Comparison of ENCODE assay signal across 15 mouse cellular contexts in genomic region chr19:18758269-18758668, GRCm38 (mm10). TPM values are rescaled to one million over a fixed set of nuclear protein-coding genes. Genes with fewer than 3 reads are reported as not detected.
DNase-seq lines count a peak whose midpoint lies in the region; ATAC-seq lines count a peak whose summit lies in the region.
"Had no signal": no experiment of that assay in that cellular context is flagged by ENCODE, and none has a peak within 500 bp of the region (broad histone marks: within the 10 kb centered on the region; RNA-seq: fewer than 3 reads in every experiment).

No protein-coding gene starts in this region.

- H3K9me3 ChIP-seq in heart, embryonic 16.5 days (replicated peaks; ENCODE audit: control insufficient read depth, low read length), result no peaks in the 10 kb centered on the region
- no peaks in the 10 kb centered on the region for H3K9me3 ChIP-seq in midbrain, embryonic 13.5 days
- H3K9me3 ChIP-seq in midbrain, embryonic 16.5 days (replicated peaks; ENCODE audit: control insufficient read depth, low read length, poor library complexity, severe bottlenecking), result no peaks in the 10 kb centered on the region
- no peaks in the 10 kb centered on the region for H3K9me3 ChIP-seq in lung, embryonic 15.5 days
- H3K9me3 ChIP-seq: forebrain, embryonic 13.5 days; G1E; neural tube, embryonic 13.5 days had no signal

- 9% methylated on average over 6 of the region's 6 CpGs for WGBS in heart, embryonic 16.5 days
- WGBS in midbrain, embryonic 13.5 days, result 23% methylated on average over 6 of the region's 6 CpGs
- 22% methylated on average over 6 of the region's 6 CpGs for WGBS in midbrain, embryonic 16.5 days
- 24% methylated on average over 6 of the region's 6 CpGs for WGBS in lung, embryonic 15.5 days

- no peaks in the 10 kb centered on the region for H3K27me3 ChIP-seq in heart, embryonic 16.5 days (ENCODE audit: control insufficient read depth, insufficient read depth, low read length)
- H3K27me3 ChIP-seq in midbrain, embryonic 13.5 days, result no peaks in the 10 kb centered on the region
- H3K27me3 ChIP-seq in midbrain, embryonic 16.5 days (ENCODE audit: control insufficient read depth, insufficient read depth, low read depth, low read length), result no peaks in the 10 kb centered on the region
- H3K27me3 ChIP-seq in lung, embryonic 15.5 days, result no peaks in the 10 kb centered on the region
- H3K27me3 ChIP-seq: forebrain, embryonic 13.5 days; neural tube, embryonic 13.5 days had no signal

- H3K4me2 ChIP-seq in heart, embryonic 16.5 days (ENCODE audit: low read depth, low read length), result peak overlapping the region; percentile 19
- no peak overlapping the region for H3K4me2 ChIP-seq in midbrain, embryonic 13.5 days (replicated peaks)
- no peak overlapping the region for H3K4me2 ChIP-seq in midbrain, embryonic 16.5 days (ENCODE audit: low read length)
- H3K4me2 ChIP-seq in lung, embryonic 15.5 days, result peak overlapping the region; percentile 34; the same call in 1 of the 2 replicates
- H3K4me2 ChIP-seq: forebrain, embryonic 13.5 days; neural tube, embryonic 13.5 days had no signal

- peak; percentile 52; the same call in 1 of the 2 replicates for ATAC-seq in heart, embryonic 16.5 days (replicated peaks; ENCODE audit: extremely low read depth, insufficient read depth, low FRiP score)
- ATAC-seq in midbrain, embryonic 13.5 days, result 0 out of 2 replicates have a peak, but pooled peaks have one; percentile 43
- no peak for ATAC-seq in midbrain, embryonic 16.5 days
- ATAC-seq in lung, embryonic 15.5 days (ENCODE audit: borderline replicate concordance, extremely low read depth, low FRiP score, low TSS enrichment), result peak; percentile 94
- ATAC-seq in activated CD4-positive, CD25-positive, alpha-beta regulatory T cell, adult 4 months, result no peak
- ATAC-seq: forebrain, embryonic 13.5 days had no signal

- H3K4me3 ChIP-seq in heart, embryonic 16.5 days (ENCODE audit: low read length), result no peak overlapping the region
- no peak overlapping the region for H3K4me3 ChIP-seq in midbrain, embryonic 13.5 days (replicated peaks)
- no peak overlapping the region for H3K4me3 ChIP-seq in midbrain, embryonic 16.5 days (ENCODE audit: low read depth, low read length)
- no peak overlapping the region for H3K4me3 ChIP-seq in lung, embryonic 15.5 days
- H3K4me3 ChIP-seq: forebrain, embryonic 13.5 days; neural tube, embryonic 13.5 days had no signal

- H3K36me3 ChIP-seq in heart, embryonic 16.5 days (ENCODE audit: control insufficient read depth, insufficient read depth), result no peaks in the 10 kb centered on the region
- H3K36me3 ChIP-seq in midbrain, embryonic 13.5 days, result no peaks in the 10 kb centered on the region
- no peaks in the 10 kb centered on the region for H3K36me3 ChIP-seq in midbrain, embryonic 16.5 days (ENCODE audit: control insufficient read depth, insufficient read depth, low read length)
- no peaks in the 10 kb centered on the region for H3K36me3 ChIP-seq in lung, embryonic 15.5 days
- H3K36me3 ChIP-seq: G1E; neural tube, embryonic 13.5 days had no signal

- no peak overlapping the region for H3K27ac ChIP-seq in heart, embryonic 16.5 days (ENCODE audit: low read length)
- H3K27ac ChIP-seq in midbrain, embryonic 13.5 days, result no peak overlapping the region; the same call in 1 of the 2 replicates
- H3K27ac ChIP-seq in midbrain, embryonic 16.5 days (ENCODE audit: low read length), result no peak overlapping the region
- peak overlapping the region; percentile 33; the same call in 1 of the 2 replicates for H3K27ac ChIP-seq in lung, embryonic 15.5 days
- H3K27ac ChIP-seq: forebrain, embryonic 13.5 days; neural tube, embryonic 13.5 days had no signal

- intact Hi-C loops in heart, postnatal 14 days (cut with DNase I), result no loop called here

- no peak for DNase-seq in heart, postnatal 14 days
- DNase-seq in urinary bladder, postnatal 36 days (ENCODE audit: low spot score in 2 of 2), result no peak
- DNase-seq in layer of hippocampus, adult 9-11 months, result no peak
- DNase-seq: right cerebral cortex, postnatal 14 days; thymus, postnatal 4 days had no signal

- H3K9ac ChIP-seq in heart, embryonic 16.5 days (ENCODE audit: low read length), result no peak overlapping the region
- H3K9ac ChIP-seq in midbrain, embryonic 13.5 days (replicated peaks), result no peak overlapping the region
- H3K9ac ChIP-seq in midbrain, embryonic 16.5 days (ENCODE audit: low read depth, low read length), result no peak overlapping the region
- H3K9ac ChIP-seq in lung, embryonic 15.5 days, result no peak overlapping the region
- H3K9ac ChIP-seq: forebrain, embryonic 13.5 days; neural tube, embryonic 13.5 days had no signal

- no peaks in the 10 kb centered on the region for H3K4me1 ChIP-seq in heart, embryonic 16.5 days (ENCODE audit: control insufficient read depth, insufficient read depth, low read length)
- peaks cover 4% of the 10 kb centered on the region; the same call in 1 of the 2 replicates for H3K4me1 ChIP-seq in midbrain, embryonic 13.5 days (replicated peaks)
- no peaks in the 10 kb centered on the region for H3K4me1 ChIP-seq in midbrain, embryonic 16.5 days (ENCODE audit: control insufficient read depth, insufficient read depth, low read length)
- H3K4me1 ChIP-seq in lung, embryonic 15.5 days, result peaks cover 4% of the 10 kb centered on the region; the same call in 1 of the 2 replicates
- H3K4me1 ChIP-seq: forebrain, embryonic 13.5 days; neural tube, embryonic 13.5 days had no signal

RNA-seq across cellular contexts. Expression of gene Trpm6, which starts 8.5 kb away (rescaled TPM):
- polyA plus RNA-seq in heart, embryonic 16.5 days (2015; fragmentation: Nextera tagmentation; extraction: Ambion mirVana), result 0.35 and 0.43 TPM in 2 replicates
- total RNA-seq in heart, postnatal 14 days (2021), result under 1 TPM; 0.12 to 0.15 TPM
- polyA plus RNA-seq in midbrain, embryonic 13.5 days (2015; fragmentation: Nextera tagmentation; extraction: Ambion mirVana), result 0.36 and 0.43 TPM in 2 replicates
- 0.34 and 0.48 TPM in 2 replicates for polyA plus RNA-seq in midbrain, embryonic 16.5 days (2015; fragmentation: Nextera tagmentation; extraction: Ambion mirVana)
- polyA plus RNA-seq in lung, embryonic 15.5 days (2015; fragmentation: Nextera tagmentation; extraction: Ambion mirVana), result 1.0 and 1.6 TPM in 2 replicates
- under 1 TPM; 0.40 to 0.76 TPM for polyA plus RNA-seq in activated CD4-positive, CD25-positive, alpha-beta regulatory T cell, adult 4 months (2017; shearing (Covaris generic))
- total RNA-seq: common myeloid progenitor, adult 5-6 weeks; megakaryocyte, adult 5-6 weeks had no signal
- polyA plus RNA-seq: G1E had no signal

RNA-seq across cellular contexts. Expression of gene D030056L22Rik, which starts 45.3 kb away (rescaled TPM):
- polyA plus RNA-seq in heart, embryonic 16.5 days (2015; fragmentation: Nextera tagmentation; extraction: Ambion mirVana), result 26.8 and 27.9 TPM in 2 replicates
- total RNA-seq in heart, postnatal 14 days (2021), result 10 to 100 TPM in 1 of 2 experiments, 1 to 10 TPM in 1; 9.8 to 11.5 TPM
- polyA plus RNA-seq in midbrain, embryonic 13.5 days (2015; fragmentation: Nextera tagmentation; extraction: Ambion mirVana), result 57.5 and 63.1 TPM in 2 replicates
- polyA plus RNA-seq in midbrain, embryonic 16.5 days (2015; fragmentation: Nextera tagmentation; extraction: Ambion mirVana), result 43.0 and 45.0 TPM in 2 replicates
- polyA plus RNA-seq in lung, embryonic 15.5 days (2015; fragmentation: Nextera tagmentation; extraction: Ambion mirVana), result 37.3 and 37.4 TPM in 2 replicates
- polyA plus RNA-seq in activated CD4-positive, CD25-positive, alpha-beta regulatory T cell, adult 4 months (2017; shearing (Covaris generic)), result 1 to 10 TPM; 2.5 to 4.0 TPM

Comparison
In these comparisons a context has a peak if more than half of its experiments do, and no peak if none do; other contexts are left out.
1. ATAC-seq: peak in heart, embryonic 16.5 days (single experiment), midbrain, embryonic 13.5 days (single experiment) and lung, embryonic 15.5 days (single experiment); none in midbrain, embryonic 16.5 days (single experiment) and activated CD4-positive, CD25-positive, alpha-beta regulatory T cell, adult 4 months (single experiment).
2. H3K4me2 ChIP-seq: peak in heart, embryonic 16.5 days (single experiment) and lung, embryonic 15.5 days (single experiment); none in midbrain, embryonic 13.5 days (single experiment) and midbrain, embryonic 16.5 days (single experiment).